Mouse (Mus musculus) left cerebral cortex, postnatal 25 days (tissue): Measurements from ENCODE around the gene Tmem150c. TPM values are rescaled to one million over a fixed set of nuclear protein-coding genes. Genes with fewer than 3 reads are reported as not detected.

ENCODE experiments used
- DNase-seq, 2 experiments: peaks; one replicate each; pipeline ENCODE4 v3.0.0; 2022; ENCODE audit warnings: low spot score in 2 of 2, mixed read lengths in 1 of 2
- intact Hi-C: fragments of 180-260 bp; cut with DNase I; formaldehyde crosslinking; loops from one replicate; pipeline ENCODE4 v1.15.1; 2025
- total RNA-seq, 2 experiments: library from RNA; stranded (reverse); gene quantifications; 2 replicates each; pipeline ENCODE4 v1.2.3; 2021

Gene Tmem150c
- total RNA-seq, 2 experiments from 2014 or later: 42.4 to 44.5 TPM

DNA sequence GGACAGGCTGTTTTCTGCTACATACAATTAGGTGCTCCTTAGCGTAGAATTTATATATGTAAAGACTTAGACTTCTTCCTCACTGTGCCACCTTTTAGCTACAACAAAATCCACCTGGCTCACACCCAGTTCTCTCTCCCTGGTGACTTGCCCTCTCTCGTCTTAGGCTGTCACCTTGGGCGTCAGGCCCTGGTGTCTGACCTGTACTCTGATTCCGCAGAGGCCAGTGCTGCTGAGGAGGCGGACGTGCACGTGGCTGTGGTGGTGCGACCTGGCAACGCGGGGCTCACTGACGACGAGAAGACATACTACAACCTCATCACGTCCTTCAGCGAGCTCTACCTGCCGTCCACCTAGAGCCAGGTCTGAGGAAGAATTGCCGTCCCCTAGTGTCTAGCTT lies 92.0 kb downstream of the Tmem150c start:
- DNase-seq: no peak
- intact Hi-C loops: no loop called here

GRCm38 (mm10) chr5:100060876-100061275 lies 98.7 kb downstream of the Tmem150c start:
- intact Hi-C loops: no loop called here
- no peak for DNase-seq

DNA sequence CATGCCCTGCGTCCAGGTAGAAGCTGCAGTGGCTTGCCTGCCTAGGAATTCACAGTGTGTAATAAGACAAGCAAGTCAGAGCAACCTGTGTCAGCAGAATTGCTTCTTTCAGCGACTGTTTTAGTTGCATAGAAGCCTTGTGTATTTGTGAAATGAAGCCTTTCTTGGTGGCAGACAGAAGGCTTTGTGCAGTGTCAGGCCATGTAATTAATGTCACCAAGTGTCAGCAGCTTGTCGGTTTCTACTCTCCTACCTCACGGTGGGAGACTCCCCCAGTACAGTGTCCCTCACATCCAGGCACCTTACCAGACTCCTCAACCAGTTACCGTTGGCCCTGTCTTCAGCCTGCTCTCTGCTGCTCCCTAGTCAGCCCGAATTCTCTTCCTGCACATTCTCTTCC lies 100.3 kb downstream of the Tmem150c start:
- DNase-seq: no peak
- intact Hi-C loops: no loop called here

DNA sequence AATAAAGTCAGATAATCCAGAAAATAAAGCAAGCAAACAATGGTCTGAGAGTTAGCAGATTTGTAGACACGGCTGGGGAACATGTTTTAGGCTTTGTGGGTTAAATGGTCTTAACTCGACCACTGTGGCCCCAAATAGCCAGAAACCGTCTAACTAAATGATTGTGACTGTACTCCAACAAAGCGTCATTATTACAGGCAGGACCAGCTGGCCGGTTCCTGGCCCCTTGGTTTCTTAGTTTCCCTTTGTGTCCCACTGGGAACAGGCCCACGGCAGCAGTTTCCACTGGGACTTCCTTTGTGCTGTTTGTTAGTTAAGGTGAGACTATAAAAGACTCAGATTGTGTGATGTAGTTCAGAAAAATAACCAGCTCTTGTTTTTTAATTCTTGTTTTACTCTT lies 100.9 kb downstream of the Tmem150c start:
- no peak for DNase-seq
- intact Hi-C loops: no loop called here

- DNase-seq: no peak
- intact Hi-C loops: no loop called here
Measured at GRCm38 (mm10) chr5:100057461-100058209, 102.0 kb downstream of the Tmem150c start.

DNA sequence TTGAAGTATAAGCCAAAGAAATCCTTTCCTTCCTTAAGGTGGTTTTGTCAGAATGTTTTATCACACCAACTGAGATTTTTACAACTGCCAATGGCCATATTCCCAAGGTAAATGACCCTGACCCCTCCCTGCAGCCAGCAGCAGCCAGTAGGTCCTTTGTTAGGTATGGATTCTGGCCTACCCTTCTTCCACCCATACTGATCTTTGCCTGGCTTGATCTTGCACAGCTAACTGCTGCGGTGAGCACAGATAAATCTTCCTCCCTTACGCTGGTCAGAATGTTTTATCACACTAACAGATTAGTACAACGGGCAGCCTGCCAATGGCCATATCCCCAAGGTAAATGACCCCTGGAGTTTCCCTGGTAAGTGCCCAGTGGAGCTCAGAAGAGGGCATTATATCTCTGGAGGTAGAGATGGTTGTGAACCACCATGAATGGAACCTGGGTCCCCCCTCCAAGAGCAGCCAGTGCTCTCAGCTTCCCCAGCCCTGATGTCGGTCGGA lies 103.7 kb downstream of the Tmem150c start:
- intact Hi-C loops: no loop called here

GRCm38 (mm10) chr5:100054807-100055547 lies 104.6 kb downstream of the Tmem150c start:
- intact Hi-C loops: no loop called here
- no peak for DNase-seq

More for the DNA sequence above, 103.7 kb downstream of the Tmem150c start:
- DNase-seq: no peak

DNA sequence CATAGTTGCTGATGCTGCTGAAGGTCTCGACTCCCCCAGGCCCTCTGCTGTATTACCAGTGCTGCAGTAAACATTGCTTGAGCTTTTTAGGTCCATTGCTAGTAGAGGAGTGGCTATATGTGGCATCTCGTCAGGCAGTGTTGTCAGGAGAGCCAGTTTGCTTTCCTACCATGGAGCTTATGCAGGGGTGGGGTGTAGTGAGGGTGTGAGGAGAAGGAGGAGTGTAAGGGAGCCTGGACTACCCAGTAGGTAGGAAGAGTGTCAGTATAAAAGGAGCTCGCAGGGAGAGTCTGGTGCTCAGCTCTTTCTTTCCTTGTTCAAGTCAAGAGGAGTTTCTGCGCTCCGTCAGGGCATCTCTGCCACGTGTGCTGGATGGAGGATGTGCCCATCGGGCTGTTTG lies 106.9 kb downstream of the Tmem150c start:
- intact Hi-C loops: no loop called here
- DNase-seq: peak in 1 of 2 experiments; percentile 68

- intact Hi-C loops: no loop called here
- no peak for DNase-seq
Measured at GRCm38 (mm10) chr5:100049904-100050303, 109.7 kb downstream of the Tmem150c start.

DNA sequence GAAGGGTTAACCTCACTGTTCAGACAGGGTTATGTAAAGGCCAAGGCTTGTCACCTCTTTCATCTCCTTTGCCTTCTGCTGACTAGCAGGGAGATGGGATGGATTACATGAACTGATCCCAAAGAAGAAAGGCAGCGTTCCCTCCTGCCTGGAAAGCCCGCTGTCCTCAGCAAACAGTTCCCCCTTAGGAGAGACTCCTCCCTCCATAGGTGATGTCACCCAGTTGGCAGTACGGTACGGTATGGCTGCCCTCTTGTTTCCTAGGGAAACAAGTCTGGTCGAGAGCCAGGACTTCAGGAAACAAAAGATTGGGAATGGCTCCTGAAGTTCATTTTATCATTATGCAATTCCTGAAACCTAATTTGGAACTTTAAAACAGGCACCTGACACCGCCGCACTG lies 111.7 kb downstream of the Tmem150c start:
- intact Hi-C loops: no loop called here
- DNase-seq: no peak

DNA sequence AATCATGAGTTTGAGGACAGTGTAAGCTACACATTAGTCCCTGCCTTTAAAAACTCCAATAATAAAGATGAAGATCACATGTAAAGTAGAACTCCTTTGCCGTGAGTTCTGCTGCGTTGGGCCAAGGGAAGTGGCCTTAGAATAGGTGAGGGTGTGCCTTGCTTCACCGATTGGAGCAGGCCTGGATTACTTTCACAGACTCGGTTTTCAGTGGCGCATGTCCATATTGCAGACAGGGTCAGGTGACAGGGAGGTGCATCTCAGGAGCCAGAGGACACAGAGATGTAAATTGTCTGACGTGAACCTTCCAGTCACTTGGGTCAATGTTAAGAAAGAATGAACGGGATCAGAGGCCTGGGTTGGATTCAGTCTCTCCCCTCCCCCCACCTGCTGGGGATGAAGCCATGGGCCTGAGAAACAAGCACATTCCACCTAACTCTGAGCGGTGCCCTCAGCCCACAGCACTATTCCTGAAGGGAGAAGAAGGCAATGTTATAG lies 112.4 kb downstream of the Tmem150c start:
- intact Hi-C loops: no loop called here
- no peak for DNase-seq

GRCm38 (mm10) chr5:100046096-100046495 lies 113.5 kb downstream of the Tmem150c start:
- DNase-seq: no peak
- intact Hi-C loops: no loop called here

DNA sequence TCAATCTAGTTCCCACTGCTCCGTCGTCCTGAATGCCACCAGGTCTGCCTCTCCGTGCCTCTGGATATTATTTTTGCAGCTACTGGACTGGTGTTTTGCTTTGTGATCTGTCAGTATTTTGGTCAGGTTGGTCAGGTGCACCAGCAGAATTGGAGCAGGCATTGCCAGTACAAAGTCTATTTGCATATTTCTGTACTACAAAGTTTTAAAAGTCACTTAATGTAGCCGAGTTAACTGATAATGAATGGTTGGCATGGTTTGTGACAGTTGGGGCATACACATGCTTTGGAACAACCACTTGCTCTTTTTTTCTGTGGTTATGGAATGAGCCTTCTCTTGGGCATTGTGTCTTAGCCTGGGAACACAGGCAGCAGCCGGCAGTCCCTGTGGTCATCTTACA lies 115.0 kb downstream of the Tmem150c start:
- DNase-seq: no peak
- intact Hi-C loops: no loop called here

DNA sequence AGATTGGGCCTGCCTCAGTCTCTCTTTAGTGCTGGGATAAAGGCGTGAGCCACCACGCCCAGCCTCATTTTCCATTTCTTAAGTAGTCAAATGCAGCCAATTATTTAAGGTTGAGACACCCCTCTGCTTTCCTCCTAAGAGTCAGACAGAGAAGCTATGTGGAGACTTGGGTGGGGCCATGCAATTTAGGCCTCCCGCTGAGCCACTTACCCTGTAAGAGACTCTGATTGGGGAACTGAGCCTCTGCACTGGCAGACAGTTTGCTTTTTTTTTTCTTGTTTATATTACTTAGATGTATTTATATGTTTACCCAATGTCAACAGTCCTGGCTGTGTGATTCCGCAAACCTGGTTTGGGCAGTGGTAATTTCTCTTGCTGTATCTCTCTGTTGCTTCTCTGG lies 115.6 kb downstream of the Tmem150c start:
- DNase-seq: no peak
- intact Hi-C loops: no loop called here

DNA sequence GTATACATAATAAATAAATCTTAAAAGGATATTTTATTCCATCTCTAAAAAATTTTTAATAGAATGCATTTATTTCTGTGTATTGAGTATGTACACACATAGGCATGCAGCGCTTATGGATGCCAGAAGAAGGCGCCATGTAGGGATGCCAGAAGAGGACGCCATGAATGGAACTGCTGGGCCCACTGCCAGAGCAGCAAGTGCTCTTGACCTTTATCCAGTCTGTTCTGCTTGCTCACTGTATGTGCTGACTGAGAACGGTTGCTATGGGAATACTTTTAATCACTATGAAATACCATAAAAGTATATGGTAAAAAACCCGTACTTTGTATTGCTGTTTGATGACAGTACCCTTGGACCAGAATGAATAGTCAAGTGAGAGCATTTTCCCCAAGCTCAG lies 116.2 kb downstream of the Tmem150c start:
- intact Hi-C loops: no loop called here
- DNase-seq: no peak

DNA sequence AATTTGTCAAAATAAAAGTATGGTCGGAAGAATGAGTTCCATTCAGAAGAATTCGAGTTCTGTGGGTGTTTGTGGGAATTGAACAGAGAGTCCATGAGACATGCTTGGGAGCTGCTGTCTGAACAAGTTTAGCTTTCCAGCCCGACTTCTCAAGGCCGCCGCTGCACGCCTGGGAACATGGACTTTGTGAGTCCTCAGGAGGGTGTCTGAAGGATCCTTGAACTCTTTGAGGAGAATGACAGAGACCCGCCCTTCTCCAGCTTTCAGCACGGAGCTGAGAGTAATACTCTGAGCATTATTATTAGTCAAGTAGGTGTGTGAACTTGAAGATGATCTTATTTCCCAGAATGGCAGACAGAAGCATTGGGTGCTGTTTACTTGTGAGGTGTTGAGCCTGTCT lies 117.1 kb downstream of the Tmem150c start:
- intact Hi-C loops: no loop called here
- DNase-seq: no peak

- intact Hi-C loops: no loop called here
- no peak for DNase-seq
Measured at GRCm38 (mm10) chr5:100041272-100041671, 118.3 kb downstream of the Tmem150c start.

DNA sequence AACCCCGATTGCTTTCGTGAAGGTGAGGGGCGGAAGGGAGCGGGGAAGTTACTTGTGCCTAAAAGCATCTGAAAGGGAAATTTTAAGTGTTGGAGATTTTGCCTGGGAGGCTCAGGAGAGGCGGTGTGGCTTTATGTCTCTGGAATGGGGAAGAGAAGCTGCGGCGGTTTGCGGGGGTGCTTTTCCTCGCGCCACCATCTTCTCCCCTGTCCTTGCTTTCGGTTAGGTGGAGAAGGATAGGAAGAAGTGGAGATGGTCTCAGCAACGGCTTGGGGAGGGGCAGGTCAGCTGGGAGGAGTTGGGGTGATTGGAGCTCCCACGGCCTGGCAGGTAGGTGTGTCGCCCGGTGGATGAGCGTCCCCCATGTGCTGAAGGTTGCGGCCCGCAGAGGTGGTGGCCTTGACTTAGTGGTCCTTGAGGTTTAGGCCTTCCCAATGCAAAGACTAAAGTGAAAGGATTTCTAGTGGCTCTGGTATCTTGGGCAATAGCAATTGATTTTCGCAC lies 119.3 kb downstream of the Tmem150c start:
- intact Hi-C loops: no loop called here
- DNase-seq: peak in 1 of 2 experiments; percentile 48

- peak; percentile 97 to 98 for DNase-seq
- intact Hi-C loops: loop anchor here (1.0 to 10.0 kb wide), 2 partner anchors 61 to 835 kb away; partner anchors contain the start of gene Hnrnpd
Measured at GRCm38 (mm10) chr5:100039602-100040142, 119.9 kb downstream of the Tmem150c start, which contains the start of the genes Hnrnpdl and Enoph1. Gene Hnrnpdl (minus strand): TSS chr5:100039664. Gene Enoph1 (plus strand): TSS chr5:100039985.
